Mouse (Mus musculus) liver, adult 2 months (tissue): Measurements from ENCODE around the gene Bcl11a.

ENCODE experiments used
- CTCF ChIP-seq: fragments of 200-500 bp; IDR thresholded peaks from 2 replicates; pipeline ENCODE4 v1.5.1; 2011; ENCODE audit warnings: low read depth, low read length, control low read depth
- POLR2A ChIP-seq: fragments of 200-500 bp; IDR thresholded peaks from 2 replicates; pipeline ENCODE4 v1.6.1; 2011; ENCODE audit warnings: low read length, control low read depth; ENCODE audit not compliant: insufficient read depth; ENCODE audit errors: extremely low read depth

- no peak for TF ChIP-seq POLR2A
- TF ChIP-seq CTCF: no peak
These were observed 16.2 kb downstream of the Bcl11a start for GRCm38 (mm10) chr11:24094086-24094487.
